Mouse (Mus musculus) heart, adult 11 months (tissue): Measurements from ENCODE around the gene Grm4.

ENCODE experiments used
- DNase-seq: peaks from one replicate; pipeline ENCODE4 v3.0.0; 2022

Grm4 gene

DNA sequence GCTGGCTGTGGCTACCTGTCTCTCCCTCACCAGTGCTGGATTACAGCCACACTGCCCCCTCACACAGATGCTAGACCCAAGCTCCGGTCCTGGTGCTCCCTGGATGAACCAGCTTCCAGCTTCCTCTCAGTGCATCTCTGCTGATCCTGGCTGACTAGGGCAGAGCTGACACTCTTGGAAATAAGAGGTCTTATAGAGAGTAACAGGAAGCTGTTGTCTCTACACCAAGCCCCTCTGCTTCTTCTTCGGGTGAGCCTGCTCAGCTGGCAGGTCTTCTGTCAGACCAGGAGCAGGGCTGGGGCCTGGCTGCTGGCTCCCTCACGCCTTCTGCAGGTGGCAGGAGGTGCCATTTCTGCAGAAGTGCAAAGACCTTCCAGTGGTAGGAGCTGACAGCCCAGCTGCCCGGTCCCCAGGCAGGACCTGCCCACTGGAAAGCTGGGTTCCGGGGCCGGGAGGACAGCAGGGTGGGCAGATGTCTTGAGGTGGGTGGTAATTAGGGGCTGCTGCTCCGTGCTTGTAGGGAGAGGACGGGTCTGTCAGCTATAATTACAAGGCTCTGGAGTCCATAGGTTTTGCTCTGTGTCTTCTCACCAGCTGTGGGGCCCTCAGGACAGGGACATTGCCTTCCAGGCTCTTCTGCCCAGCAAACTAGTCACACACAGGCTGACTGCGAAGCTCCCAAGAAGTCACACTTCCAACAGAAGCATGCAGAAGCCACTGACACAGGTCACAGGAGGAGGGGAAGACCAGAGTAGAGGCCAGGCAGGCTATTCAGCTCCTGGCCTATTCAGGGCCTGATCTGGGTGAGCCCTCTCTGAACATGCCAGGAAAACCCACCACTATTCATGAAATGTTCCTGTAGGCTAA is 10.7 kb downstream of the Grm4 start:
- no peak for DNase-seq

DNA sequence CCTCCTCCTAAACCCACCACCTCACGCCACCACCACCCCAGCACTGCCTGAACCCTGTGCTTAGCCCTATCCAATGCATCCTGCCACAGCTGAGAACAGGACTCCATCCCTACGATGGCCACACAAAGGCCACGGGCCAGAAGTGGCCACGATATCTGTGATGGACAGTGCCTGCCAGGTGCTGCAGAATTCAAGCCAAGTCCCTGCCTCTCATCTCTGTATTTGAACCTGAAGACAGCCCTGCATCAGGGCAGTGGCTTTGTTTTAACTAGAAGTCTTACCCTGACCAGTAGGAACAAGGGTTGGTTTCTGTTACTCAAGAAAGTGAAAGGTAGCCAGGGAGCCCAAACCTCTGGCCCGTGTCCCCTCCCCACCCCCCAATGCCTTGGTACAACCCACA is 12.1 kb downstream of the Grm4 start:
- DNase-seq: no peak

DNA sequence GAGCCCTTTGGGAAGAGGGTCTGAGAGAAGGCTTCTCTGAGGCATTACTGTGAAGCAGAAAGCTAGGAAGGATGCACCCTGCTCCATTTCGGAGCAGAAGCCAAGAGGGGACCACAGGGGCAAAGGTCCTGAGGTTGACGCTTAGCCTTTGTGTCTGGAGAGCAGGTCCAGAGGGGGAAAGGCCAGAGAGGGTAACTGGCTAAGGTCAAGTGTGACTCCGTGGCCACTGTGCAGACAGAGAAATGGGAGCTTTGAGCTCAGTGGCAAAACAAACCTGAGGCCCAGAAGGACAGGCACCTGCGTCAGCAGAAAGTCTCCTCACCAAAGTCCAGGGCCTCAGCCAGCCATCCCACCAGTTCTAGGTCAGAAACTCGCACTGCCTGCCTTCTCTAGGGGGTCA is 12.7 kb downstream of the Grm4 start:
- DNase-seq: no peak

DNA sequence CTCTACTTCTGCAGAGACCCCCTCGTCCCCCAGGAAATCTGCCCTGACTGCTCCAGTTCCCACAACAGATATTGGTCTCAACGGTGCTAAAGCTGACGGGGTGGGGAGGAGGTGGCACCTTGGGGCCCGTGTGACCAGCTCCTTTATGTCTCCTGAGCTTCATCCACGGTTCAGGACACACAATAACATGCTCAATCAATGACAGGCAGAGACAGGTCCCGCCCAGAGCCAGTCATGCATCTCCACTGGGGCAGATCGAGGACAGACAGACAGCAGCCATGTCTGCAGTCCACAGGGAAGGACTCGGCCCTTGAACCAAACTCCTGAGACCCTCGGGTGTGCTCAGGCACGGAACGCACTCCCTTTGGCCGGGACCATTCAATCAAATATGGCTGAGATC is 13.2 kb downstream of the Grm4 start:
- no peak for DNase-seq

DNA sequence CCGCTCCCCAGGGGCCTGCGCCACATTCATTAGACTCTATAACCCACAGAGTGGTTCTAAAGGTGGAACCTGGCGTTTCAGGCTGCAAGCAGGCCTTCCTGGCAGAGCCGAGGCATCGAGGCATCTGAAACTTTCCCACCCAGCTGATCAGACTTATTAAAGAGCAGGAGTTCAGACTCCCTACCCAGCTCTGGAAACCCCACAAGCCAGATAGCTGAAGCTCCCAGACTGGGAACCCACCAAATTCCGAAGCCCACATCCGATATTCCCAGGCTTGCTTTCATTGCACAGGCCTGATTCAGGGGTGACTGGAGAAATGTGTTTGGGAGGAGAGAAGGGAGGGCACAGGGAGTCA is 13.6 kb downstream of the Grm4 start:
- no peak for DNase-seq

DNA sequence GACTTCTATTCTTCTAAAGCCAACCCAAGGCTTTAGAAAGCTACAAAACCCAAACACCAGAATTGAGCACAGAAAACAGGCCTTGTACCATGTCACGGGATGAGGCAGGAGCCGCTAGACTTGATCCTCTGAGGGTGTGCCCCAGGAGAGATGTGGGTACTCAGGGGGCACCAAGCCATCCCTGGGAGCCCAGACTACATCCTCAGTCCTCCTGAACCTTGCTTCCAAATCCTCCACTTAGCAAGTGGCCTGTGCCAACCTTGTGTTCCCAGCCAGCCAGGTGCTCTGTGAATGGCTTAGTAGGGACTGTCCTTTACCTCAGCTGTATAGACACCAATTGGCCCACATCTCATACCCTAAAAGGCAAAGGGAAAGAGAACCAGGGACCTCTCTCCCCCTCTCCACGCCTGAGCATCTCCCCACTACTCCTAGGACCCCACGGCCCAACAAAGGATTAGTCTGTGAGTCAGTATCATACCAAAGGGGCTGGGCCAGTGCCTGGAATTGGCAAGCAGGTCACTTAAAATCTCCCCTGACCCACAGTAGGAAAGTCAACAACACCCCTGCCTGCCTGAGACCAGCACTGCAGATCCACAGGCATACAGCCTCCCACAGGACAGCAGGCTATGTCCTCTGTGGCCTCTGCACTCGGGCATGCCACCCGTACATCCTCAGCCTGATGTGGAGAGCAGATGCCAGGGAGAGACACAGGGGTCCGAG is 14.2 kb downstream of the Grm4 start:
- DNase-seq: no peak

DNA sequence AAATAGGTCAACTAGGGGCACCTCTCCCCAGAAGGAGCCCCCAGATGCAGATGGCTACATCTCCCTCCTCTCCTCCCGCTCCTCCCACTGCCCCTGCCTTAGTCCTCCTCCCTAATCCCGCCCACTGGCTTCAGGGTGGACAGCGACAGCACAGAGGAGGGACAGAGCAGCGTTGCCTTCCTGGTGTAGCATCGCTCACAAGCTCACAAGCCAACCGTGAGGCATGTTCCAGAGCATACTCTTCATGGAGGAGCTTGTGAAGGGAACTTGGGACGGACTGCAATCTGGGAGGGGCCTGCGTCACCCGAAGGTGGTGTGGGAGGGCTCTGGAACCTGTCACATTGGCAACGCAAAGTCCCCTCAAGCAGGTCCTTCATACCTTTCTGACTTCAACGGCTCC is 14.8 kb downstream of the Grm4 start:
- DNase-seq: no peak

DNA sequence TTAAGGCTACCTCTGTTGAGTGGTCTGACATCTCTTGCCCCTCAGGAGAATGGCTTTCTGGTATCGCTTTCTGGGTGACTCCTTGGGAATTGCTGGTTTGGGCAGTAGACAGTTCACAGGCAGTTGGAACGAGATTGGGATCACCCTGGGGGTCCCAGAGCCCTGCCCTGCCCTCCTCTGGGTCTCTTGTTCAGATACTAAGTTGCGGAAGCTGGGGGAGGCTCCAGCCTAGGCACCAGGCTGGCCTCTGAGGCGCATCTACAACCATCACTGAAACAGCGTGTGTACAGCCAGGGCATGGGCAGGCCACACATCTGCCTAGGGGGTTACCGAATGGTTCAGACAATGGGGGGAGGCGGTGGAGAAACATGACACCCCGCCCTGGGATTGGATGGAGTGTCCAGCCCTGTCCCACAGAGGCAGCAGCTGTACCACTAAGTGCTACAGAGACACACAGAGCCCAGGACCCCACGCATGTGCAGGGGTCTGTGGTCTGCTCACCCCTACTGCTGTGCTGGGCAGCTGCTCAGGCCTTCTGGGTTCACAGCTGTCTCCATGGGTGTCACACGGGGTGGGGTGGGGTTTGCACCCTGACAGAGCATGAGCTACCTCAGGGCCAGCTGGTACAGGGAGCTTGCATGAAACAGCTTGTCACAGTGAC is 15.9 kb downstream of the Grm4 start:
- no peak for DNase-seq

DNA sequence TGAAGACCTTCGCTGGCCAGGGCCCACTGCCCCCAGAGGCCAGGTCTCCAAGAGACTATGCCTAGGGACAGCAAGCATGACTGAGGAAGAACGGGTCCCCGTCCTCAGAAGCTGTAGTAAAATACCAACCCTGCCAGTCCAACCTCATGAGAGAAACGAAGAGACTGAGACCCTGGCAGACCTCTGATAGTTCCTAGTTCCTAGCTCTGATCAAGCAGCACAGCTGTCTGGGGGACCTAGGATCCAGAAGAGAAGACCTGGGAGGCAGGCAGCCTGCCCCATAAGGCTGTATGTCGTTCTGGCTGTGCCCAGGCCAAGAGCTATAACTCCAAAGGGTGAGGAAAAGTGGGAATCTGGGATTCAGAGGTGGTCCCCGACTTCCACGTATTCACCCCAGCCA is 17.3 kb downstream of the Grm4 start:
- DNase-seq: no peak

DNA sequence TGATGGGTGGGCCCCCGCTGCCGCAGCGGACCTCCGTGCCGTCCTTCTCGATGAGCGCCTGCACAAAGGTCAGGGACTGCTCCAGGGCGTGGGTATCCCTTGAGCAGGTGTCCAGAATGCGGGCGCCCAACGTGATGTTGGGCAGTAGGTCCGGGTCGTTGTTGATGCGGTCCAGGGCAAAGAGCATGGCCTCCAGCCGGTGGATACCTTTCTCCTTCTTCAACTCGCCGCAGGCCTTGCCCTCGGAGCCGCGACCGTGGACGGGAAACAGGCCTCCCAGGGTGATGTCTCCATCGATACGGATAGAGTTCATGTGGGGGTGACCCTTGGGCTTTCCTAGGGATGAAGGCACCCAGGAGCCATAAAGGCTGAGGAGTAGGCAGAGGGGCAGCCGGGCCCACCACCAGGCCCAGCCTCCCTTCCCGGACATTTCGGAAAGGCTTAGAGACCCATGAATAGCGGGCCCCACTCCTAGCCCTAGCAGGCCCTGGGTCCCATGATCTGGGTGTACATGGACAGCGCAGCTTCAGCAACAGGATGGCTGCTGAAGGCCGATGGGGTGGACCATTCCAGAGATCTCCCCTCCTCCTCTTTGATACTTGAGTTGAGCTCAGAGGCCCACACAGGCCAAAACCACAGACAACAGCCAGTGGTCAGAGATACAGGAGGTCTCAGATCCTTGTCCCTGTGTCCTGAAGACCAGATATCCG is 18.3 kb downstream of the Grm4 start:
- no peak for DNase-seq

DNA sequence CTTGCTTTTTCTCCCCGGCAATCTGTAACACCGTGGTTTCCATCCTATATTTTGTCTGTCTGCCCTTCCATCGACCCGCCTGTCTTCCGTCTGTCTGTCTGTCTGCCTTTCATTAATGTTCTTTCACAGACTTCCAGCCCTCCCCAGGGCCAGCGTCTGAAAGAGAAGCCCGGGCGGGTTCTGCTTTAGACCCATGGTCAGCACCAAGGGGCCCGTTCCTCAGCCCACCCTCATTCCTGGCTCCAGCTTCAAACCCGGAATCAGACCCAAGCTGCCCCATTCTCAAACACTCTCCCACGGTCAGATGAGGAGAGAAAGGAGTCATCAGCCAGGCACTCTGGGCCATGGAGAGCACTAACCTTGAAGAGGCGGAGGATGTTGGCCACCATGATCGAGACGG is 18.9 kb downstream of the Grm4 start:
- DNase-seq: no peak

DNA sequence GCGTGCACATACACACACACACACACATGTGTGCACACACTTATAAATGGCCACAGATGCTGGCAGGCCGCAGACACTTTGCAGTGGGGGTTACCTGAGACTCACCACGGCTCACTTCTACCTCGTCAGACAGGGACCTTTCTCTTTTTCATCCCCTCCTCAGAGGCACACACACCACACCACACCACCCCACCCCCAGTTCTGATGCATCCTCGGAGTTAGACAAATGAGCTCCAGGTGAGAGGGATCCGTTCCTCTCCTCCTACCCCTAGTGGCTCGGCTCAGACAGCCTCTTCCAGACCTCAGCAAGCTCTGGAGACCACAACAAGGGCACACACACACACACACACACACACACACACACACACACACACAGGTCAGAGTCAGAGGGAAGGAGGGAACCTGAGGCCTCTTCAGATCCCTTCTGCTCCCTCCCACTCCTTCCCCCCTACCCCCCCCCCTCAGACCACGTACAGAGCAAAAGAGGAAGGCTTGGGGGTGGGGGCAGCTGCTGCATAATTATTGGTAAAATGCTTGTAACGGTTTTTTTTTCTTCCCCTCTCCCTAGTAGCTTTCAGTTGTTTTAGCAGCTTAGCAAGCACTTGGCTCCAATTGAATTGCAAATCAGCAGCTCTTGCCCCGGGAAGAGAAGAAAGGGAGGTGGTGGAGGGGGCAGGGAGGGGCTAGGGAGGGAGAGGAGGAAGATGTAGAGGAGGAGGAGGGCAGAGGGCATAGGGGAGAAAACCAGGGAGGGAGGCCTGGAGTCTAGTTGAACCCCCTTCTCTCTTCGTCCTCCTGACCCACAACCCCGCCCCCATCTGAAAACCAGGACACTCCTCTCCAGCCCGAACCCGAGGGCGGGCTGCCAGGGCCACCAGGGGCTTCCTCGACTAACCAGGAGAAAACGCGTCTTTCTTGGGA is 19.6 kb downstream of the Grm4 start:
- no peak for DNase-seq

DNA sequence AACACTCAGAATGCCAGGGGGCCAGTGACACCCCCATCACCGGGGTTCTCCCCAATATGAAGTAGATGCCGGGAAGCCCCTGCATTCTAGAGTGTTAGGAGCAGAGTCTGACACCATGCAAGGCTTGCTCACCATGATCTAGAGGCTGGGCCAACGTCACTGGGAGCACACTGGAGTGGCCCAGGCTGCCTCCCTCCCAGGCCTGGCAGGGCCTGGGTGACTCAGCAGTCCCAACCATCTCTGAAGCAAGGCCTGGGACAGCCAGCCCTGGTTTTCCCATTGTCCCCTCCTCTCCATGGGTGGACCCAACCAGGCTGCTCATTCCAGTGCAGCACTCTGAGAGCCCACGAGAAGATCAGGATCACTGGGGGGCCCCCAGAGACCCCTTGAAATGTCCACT is 20.4 kb downstream of the Grm4 start:
- no peak for DNase-seq

DNA sequence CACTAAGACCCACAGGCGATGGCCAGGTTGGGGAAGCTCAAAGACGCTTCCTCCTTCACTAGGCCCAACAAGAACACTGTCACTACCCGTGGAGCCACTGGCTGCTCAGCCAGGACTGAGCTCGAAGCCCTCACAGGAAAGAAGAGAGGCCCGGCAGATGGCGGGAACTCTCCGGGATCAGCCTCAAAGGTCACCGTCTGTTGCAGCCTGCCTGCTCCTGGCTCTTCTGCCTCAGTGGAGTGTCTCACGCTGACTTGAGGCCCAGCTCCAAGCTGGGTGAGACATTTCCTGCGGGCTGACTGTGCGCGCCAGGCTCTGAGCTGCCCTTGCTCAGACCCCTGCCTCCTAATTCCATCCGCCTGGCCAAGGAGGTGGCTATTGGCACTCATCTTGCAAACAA is 22.1 kb downstream of the Grm4 start:
- DNase-seq: no peak

DNA sequence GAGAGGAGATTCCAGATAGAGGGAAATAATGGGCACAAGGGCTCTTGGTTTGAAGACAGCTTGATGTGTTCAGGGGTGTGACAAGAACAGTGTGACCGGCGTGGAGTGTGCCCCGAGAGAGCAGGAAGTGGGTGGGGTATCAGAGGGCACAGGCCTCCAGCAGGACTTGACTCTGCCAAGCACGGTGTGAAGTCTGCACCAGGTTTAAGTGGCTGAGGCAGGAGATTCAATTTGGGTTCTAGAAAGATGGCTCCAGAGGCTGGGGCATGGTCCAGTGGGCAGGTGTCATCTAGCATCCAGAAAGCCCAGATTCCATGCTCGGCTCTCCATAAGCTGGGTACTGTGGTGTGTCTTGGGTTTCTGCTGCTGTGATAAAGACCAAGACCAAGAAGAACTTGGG is 23.4 kb downstream of the Grm4 start:
- no peak for DNase-seq

DNA sequence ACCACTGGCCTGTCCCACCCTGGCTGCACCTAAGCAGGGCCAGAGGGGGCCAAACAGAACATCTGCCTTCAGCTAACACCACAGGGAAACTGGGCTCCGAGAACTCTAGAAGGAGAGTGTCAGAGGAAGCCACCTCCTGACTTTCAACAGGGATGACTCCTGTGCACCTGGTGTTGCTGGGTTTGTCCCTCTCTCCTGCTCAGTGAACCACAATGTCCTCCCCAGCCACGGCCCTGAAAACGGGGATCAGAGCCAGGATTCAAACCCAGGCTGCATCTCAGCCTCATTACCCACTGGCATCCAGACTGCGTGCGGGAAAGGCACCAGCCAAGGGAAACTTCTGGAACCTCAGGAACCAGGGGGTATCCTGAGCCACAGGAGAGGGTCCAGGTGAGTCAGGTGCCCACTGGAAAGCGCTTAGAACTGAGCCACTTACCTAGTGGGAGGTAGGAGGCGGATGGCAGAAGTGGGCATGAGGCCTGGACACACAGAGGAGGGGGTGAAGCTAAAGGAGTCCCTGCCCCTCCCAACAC is 26.1 kb downstream of the Grm4 start:
- DNase-seq: no peak

DNA sequence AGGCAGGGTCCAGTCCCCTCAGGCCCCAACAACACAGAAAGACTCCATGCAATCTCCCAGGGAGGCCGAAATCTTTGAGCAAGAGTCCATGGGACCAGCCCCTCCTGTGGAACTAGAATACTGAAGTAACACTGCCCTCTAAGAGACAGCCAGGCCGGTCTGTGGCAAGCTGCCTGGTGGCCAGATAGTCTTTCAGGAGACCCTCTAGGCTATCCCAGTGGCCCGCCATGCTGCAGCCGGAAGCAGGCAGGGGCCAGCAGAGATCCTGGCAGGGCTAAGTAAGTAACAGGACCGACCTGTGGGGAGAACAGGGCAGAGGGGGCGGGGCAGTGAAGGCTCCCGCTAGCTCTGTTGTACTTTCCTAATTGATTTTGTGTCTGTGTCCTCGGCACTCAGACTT is 27.2 kb downstream of the Grm4 start:
- no peak for DNase-seq

DNA sequence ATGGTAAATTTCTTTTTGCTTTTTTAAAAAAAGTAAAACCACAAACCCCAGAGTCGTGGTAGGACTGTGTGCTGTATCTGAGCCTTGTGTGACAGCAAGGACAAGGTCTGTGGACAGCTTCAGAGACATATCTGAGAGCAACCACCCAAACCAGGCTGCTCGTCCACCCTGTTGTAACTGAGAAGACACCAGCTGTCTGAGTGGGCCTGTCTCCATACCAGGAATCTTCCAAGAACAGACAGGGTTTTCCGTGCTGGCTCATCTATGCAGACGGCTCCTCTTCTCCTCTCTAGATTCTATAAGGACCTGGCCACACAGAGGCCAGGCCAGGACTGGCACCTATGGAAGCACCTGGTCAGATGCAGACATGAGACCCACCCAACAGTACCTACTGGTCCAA is 27.8 kb downstream of the Grm4 start:
- DNase-seq: no peak

DNA sequence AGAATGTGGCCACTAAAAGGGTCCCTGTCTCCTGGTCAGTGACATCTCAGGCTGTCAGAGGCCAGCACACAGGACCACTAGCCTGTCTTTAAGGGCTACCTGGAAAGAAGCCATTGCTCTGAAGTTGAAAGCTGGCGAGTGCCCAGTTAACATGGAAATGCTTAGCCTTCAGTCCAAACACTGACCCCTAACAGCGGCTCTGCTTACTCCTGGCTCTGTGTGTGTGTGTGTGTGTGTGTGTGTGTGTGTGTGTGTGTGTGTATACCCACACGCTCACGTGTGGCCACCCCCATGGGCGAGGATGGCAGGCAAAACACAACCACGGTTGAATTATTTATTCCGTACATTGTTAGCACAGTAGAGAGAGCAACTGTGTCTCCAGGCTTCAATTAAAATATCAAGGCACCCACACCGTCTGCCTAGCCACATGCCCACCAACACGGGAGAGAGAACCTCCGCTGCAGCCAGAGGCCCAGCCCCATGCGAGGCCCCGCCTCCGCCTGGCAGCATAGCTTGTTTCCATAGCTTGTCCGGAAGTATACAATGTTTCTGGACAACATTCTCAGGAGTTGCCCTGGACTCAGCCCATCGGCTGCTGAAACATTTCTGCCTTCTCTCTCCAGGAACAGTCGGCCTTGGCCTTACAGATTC is 32.9 kb downstream of the Grm4 start:
- DNase-seq: no peak

DNA sequence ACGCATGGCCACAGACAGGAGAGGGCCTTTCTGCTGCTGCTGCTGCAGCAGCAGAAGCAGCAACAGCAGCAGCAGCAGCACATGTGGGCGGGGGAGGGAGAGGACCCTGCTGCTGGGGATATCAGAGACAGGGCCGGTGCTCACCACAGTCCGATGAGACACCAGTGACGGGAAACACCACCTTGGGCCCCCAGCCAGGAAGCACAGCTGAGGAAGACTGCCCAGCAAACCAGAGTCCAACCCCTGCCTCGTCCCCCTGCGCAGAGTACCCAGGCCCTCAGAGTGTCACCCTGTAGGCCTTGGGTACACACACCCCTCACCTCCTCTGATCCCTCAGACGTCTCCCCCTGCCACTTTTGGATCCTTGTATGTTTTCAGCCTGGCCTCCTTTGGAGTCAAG is 35.3 kb downstream of the Grm4 start:
- DNase-seq: no peak

DNA sequence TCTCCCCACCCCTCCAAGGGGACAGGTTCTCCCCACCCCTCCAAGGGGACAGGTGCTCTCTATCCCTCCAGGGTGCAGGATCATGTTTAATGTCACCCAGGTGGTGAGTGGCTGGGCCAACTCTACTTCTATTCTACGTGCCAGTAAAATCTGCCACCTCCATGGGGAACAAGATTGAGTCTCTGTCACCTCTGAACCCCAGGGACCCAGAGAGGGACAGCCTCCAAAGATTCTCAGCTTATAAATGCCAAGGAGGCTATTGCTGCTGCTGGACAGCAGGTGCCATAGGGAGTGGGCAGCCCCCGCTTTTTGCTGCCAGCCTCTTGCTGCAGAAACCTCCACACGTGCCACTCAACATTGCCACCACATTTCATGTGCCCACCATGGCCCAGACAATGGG is 37.6 kb downstream of the Grm4 start:
- no peak for DNase-seq
